Mouse (Mus musculus): ENCODE results near the gene Ccdc155.

The Ccdc155 gene

DNA sequence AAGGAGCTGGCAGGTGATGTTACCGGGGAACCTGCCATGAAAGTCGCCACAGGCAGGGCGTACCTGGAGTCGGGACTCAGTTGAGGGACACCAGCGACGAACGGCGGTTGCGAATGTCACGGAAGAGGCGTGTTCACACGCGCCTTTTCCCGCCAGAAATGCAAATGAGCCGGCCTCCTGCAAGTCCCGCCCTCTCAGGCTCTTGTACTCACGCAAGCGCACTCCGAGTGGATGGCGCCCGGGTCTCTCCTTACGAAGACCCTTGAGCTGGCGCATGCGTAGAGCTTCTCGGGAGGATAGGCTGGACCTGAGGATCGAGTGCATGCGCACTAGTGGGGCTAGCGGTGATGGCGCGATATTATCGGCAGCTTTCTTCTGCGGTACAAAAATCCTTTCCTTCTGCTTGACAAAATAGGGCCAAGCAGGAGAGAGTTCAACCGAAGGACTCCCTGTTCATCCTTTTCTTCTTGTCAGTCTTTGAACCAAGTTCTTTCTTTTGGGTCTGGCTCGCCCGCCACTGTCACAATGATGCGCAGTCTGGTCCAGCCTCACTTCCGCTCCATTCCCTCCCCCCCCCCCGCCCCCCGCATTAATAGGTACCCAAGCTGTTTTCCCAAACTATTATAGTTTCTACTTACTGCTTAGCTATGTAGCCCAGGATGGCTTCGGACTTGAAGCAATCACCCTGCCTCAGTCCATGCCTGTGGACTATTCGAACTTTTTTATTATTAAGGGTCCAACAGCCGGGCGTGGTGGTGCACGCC, at the start of gene Ccdc155:
Ccdc155 (minus strand) TSS at position 513 of the 764 bp plus-strand sequence.
- peak; percentile 79 for DNase-seq (ENCODE audit: low spot score)

DNA sequence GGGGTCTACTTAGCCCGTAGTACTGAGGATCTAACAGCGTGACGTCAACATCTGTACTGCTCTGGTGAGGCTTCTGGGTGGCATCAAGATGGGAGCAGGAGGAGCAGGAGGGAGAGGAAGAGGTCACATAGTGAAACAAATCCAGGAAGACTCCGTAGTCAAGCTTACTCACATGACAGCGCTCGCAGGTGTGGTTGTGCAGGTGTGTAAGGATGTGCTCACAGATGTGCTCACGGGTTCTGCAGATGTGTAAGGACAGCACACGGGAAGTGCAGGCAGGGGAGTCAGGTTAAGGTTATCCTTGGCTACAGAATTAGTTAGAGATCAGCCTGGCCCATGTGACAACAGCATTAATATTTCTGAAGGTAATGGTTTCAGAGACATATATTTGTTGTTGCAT, 49.1 kb upstream of the Ccdc155 start:
- DNase-seq (ENCODE audit: low spot score), result no peak

DNA sequence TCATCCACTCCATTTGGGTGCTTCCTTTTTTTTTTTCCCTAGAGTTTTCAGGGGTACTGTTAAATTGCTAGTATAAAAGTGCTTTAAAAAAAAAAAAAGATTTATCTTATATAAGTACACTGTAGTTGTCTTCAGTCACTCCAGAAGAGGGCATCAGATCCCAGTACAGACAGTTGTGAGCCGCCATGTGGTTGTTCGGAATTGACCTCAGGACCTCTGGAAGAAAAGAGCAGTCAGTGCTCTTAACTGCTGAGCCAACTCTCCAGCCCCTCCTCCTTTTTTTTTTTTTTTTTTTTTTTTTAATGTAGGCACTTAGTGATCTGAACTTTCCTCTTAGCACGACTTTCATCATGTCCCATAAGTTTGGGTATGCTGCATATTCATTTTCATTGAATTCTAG, 43.0 kb upstream of the Ccdc155 start:
- DNase-seq (ENCODE audit: low spot score), result no peak

DNA sequence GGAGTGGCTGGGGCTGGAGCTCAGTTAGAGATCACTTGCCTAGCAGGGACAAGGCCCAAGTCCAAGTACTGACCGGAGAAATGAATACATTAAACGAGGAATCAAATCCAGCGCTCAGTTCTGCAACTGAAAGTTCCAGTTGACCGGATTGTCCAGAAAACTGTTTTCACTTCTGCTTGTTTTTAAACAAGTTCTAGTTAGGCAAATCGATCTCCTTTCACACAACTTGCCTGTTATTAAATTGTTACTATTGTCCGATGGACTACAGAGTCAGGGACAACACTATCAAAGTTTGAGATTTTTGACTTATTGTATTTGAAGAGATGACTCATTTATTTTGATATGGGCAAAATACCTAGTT, 36.7 kb upstream of the Ccdc155 start:
- no peak for DNase-seq (ENCODE audit: low spot score)

DNA sequence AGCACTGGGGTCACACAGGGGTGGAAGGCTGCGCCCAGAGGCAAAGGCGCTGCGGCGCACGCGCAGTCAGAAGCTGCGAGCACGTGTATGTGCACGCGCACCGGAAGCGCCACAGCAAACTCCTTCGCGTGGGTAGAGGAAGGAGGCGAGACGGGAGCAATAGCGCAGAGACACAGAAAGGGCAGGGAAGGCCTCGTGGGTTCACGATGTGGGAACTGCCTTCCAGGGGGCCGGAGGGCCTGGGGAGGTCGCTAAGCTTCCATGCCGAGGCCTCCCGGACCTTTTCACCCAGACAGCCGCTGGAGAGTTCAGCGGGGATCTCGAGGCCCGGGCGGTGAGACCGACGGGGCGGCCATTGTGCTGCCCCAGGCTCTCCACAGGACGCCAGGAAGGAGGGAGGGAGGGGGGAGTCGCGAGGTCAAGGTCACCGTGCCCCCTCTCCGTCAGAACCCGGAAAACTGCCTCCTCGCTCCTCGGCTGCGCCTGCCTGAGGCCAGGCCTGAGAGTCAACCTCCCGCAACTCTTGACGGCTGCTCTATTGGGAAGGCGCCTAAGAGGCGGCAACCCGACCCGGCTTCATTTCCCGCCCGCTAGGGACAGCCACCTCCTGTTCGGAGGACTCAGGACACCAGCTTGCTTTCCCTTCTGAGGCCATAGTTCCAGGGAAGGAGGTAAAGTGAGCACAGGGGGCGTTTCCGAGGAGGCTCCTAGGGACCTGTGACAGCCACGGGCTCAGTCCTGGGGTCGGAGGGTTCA, 36.1 kb upstream of the Ccdc155 start, which contains the start of gene Slc6a16:
Slc6a16 (plus strand) TSS at position 453 of the 756 bp plus-strand sequence.
- DNase-seq (ENCODE audit: low spot score), result no peak

DNA sequence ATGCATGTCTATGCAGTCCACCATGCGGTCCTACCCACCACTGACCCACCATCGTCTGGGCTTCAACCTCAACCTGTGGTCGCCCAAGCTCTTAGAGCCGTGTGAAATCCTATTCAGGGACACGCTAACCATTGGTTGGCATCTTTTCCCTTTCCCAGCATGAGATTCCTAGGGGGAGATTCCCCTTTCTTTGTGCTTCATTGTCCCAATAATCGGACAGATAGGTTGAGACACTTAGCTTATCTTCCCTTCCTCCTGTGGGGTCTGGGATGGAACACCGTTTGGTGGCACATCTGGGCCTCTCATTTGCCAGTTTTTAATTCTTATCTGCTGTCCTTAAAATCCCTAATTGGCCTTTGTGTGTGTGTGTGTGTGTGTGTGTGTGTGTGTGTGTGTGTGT, 35.4 kb upstream of the Ccdc155 start:
- DNase-seq (ENCODE audit: low spot score), result no peak

DNA sequence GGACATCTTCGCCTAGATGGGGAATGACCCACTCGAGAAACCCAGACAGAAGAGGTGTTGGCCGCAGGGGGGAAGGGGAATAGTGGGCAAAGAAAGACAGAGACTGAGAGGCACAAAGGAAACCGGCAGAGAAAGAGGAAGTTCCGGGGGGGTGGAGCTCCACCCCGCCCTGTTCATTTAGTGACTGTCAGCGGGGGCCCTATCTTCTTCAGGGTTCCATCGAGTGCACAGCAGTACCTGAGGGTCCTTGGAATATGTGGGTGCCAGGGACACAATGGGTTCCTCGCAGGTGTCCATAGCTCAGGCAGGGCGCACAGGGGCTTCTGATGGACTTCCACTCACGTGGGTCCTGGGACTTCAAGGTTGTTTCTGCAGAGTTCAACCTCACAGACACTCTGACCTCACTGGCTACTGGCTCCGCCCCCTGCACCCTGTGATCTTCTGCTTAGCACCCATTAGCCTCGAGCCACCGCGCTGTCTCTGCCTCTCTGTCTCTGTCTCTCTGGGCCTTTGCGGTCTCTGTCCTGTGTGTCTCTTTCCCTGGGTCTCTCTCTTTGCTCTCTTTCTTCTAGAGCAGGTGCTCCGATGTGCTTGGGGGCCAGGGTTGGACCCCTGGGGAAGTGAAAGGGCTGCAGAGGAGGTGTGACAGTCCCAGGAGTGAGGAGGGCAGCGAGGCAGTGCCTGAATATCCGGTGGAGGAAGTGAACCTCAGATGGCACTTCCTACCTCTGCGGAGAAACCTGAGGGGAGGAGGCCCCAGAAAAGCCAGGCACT, 34.2 kb upstream of the Ccdc155 start, which contains the start of gene Cd37:
Cd37 (minus strand) TSS at position 393 of the 774 bp plus-strand sequence.
- no peak for DNase-seq (ENCODE audit: low spot score)

DNA sequence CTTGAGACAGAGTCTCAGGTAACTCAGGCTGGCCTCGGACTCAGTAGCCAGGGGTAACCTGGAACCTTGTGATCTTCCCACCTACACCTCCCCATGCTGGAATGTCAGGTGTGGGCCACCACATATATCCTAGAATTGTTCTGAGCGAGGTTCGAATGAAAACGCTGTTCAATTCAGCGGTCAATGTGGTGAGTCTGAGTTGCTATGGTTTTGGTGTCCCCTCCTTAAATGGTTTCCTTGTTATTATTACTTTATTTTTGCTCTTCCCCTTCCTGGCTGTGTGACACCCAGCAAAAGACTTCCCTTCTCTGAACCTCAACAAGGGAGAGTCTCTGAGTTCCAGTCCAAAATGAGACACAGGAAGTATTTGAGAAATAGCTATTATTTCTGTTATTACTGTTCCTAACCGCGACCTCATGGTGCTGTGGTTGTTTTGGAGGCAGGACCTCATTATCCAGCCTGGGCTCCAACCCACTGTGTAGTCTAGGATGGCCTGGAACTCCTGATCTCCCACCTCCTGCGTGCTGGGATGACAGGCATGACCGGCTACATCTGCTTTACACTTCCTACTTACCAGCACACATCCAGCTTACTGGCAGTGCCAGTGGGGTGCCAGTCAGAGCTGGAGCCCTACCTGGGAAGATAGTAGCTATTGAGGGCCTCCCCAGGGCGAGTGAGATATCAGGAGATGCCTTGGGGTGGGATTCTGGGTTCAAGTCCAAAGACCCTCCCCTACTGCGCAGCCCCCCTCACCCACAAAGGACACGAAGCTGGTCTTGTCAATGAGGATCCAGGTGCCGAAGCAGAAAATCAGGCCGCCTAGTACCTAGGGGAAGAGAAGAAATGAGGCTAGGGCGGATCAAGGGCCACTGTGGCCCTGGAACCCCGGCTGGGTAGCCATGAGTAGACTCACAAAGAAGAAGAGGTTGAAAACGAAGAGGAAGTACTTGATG, 33.3 kb upstream of the Ccdc155 start:
- DNase-seq (ENCODE audit: low spot score), result no peak

DNA sequence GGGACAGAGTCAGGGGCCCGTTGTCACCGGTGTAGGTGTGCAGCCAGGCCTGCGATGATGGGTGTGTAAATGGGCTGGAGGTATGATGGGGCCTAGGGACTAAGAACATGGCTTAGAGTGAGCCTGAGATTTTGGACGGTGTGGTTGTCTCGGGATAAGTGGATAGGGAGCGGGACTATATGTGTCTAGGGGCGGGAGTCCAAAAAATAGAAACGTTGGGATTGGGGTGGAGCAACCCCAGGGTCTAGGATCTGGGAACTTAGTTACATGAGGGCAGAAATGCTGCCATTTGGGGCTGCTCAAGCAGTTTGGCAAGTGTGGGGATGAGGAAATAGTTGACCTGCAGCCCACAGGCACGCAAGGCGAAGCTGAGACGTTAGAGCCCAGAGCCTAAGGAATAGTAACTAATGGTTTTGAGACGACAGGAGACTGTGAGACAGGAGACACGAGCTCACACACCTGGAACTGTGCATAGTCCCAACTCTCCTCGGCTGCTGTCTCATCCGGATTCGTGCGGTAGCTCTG, 31.0 kb upstream of the Ccdc155 start:
- no peak for DNase-seq (ENCODE audit: low spot score)

DNA sequence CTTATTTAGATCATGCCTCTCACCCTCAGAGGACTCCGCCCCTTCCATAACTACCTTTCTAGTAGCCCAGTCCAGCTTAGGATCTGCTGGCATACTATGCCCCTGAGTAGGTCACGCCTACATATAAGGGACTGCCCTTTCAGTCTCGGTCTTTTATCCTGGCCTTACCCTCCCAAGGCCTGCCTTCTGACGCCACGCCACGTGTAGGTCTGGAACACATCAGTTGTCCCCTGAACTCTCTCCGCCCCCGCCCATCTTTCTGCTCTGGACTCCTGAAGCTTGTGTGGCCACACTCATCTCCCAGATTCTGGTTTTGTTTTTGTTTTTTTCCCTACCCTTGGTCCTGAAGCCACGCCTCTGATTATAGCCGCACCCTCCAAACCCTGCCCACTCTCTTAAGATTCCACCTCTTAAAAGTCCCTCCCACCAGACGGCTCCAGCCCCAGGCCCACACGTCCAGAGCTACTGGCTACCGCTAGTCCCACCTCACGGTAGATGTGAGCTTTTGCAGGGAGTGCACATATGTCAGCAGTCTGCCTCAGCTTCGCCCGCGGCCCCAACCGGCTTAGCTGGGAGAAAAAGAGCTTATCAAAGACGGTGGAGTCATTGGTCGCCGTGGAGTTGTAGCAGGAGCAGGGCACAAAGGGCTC, 30.4 kb upstream of the Ccdc155 start:
- DNase-seq (ENCODE audit: low spot score), result no peak

DNA sequence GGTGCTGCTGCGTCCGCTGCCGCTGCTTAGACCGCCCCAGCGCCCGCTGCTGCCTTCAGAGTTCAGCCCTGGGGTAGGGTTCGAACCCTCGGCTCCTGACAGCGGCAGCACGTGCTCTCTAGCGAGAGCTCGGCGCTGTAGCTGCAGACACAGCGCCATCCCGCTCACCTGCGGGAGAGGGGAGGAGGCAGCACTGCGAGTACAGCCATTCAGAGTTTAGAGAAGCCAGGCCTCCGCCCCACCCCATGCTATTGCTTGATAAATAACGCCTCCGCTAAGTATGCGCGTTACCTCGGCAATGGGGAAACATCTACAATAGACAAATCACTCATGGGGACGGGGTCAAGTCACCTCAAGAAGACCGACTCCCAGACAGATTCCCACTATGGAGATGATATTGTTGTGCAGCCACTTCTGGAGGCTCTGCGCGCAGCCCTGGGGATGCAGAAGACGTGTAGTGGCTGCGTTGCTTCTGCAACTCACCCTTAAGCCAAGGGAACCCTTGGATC, 29.7 kb upstream of the Ccdc155 start:
- no peak for DNase-seq (ENCODE audit: low spot score)

DNA sequence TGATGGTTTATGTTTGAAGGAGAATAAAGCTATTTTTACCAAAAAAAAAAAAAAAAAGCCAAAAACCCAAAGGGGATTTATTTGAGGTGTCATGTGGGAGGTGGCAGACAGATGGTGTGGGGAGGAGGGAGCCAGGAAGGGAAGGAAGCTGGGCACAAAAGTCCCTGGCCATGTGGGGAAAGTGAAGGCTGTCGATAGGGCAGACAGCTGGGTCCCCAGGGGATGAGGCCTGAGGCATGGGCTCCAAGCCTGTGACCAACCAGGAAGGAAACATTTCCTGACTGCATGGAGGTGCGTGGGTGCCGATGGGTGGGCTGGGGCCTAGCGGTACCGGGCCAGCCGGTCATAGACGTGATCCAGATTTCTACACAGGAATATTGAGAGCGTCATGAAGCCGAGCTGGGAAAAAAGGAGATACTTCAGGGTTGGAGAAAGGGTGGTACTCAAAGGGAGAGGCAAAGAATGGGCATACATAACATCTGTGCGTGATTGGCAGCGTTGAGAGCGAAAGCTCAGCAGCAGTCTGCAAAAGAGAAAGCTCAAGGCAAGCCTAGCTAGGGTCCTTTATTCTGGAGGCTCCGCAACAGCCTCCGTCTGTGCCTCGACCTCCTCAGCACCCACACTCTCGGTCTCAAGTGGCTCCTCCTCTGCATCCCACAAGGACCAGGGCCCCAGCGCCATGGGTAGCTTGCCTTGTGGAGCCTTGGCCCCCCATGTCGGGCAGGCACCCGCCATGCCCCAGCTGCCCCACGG, 29.1 kb upstream of the Ccdc155 start:
- no peak for DNase-seq (ENCODE audit: low spot score)

DNA sequence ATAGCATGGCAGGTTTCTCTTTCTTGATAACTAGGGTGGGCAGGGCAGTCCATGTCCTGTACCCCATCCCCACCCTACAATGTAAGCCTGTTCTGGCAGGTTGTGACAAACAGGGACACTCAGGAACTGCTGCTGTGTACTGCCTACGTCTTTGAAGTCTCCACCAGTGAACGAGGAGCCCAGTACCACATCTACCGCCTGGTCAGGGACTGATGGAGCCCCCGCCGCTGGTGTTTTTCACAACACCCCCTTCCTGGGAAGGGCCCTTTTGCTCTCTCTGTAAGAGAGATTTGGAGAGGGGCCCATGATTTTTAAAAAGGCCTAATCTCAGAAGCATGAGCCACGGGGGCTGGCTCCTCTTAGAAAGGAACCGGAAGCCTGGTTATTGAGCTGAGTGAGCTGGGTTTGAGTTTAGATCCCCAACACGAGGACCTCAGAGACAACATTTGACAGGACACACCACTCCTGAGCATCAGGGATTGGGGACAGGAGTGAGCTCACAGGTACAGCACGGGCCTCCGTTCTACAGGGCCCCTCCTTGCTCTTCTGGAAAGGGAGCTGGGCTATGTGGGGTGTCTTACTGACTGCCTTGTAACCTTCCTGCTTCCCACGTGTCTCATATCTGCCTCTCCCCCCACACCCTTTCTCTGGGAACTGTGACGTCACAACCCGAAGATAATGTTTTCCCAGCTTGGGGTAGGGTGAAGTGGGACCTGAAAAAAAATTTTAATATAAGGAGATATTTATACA, 28.2 kb upstream of the Ccdc155 start:
- no peak for DNase-seq (ENCODE audit: low spot score)

DNA sequence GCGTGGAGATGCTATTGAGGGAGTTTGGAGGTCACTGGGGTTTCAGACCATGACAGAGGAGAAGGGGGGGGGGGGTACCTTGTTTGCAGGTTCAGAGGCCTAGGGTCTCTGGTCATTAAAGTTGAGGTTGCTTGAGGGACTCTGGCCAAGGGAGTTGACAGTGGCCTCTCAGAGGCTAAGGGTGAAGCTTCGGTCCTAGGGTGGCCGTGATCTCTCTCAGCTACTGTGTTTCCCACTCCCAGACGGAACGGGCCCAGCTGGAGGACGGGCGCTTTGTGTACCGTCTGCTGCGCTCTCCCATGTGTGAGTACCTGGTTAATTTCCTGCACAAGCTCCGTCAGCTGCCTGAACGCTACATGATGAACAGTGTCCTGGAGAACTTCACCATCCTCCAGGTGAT, 27.2 kb upstream of the Ccdc155 start:
- no peak for DNase-seq (ENCODE audit: low spot score)

DNA sequence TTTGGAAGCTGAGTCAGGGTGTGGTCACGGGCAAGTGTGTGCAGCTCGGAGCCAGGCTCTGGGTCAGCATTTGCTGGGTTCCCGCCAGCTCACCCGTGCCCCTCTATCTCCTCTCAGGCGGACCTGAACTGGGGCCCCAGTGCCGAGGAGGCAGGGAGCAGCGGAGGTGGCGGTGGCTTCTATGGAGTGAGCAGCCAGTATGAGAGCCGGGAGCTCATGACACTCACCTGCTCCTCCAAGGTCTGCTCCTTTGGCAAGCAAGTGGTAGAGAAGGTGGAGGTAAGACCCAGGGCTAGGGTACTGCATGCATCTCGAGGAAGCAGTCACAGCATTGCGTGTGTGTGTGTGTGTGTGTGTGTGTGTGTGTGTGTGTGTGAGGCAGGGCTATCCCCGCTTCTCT, 26.5 kb upstream of the Ccdc155 start:
- no peak for DNase-seq (ENCODE audit: low spot score)

DNA sequence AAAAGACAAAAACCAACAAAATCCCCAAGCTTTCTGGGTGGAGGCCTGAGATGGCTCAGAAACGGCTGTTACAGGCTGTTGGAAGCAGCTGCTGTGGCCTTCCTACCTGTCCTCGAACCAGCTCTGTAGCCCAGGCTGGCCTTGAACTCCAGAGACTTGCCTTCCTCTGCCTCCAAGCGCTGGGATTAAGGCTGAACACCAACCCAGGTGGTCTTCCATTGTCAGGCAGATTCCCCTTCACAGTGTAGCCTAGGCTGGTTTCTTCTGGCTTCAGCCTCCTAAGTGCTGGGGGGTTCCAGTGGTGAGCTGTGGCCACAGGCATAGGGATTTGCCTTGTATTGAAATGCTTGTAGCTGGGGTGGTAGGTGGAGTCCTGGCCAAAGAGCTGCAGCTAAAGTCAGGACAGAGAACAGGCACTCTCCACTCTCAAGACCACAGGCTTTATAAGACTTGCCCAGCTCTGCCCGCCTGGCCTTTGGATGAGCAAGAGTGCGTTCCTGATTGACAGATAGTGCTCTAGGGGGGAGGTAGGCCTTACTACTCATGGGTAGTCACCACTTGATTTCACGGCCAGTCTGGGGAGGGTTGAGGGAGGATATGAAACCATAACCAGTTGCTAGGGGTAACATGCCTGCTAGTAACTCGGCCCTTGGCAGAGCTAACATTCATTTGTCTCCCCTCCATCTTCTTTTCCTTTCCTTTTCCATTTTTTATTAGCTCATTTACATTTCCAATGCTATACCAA, 24.9 kb upstream of the Ccdc155 start:
- no peak for DNase-seq (ENCODE audit: low spot score)

DNA sequence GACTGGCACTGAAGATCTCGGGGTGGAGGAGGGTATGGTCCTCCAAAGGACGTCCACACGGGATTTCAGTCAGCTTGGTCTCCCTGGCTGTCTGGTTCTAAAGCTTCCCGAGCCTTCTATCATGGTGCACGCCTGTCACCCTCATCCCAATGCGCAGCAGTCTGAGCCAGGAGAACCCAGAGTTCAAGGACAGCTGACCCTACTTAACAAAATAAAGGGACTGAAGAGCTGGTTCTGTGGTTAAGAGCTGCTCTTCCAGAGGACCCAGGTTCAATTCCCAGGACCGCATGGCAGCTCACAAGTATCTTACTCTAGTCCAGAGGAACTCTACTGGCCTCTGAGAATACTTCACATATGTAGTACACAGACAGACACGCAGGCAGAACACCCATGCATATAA, 24.4 kb upstream of the Ccdc155 start:
- DNase-seq (ENCODE audit: low spot score), result no peak

DNA sequence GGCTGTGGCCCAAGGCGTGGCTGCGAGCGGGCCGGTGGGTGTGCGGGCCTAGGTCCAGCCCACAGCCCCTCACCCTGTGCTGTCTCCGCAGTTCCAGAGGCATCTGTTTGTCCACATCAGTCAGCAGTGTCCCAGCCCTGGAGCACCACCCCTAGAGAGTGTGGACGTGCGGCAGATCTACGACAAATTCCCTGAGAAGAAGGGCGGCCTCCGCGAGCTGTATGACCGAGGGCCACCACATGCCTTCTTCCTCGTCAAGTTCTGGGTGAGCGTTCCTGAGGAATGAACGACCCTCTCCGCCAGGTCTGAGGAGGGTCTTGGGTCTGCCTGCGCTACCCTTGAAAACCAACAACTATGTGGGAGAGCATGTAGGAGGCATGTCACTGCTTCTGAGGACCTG, 23.9 kb upstream of the Ccdc155 start:
- no peak for DNase-seq (ENCODE audit: low spot score)
